Mouse (Mus musculus): ENCODE data around the gene Trappc5. TPM values are rescaled to one million over a fixed set of nuclear protein-coding genes. Genes with fewer than 3 reads are reported as not detected.
A peak's percentile ranks its signal among the peaks of the same experiment; 100 is the strongest.

Gene Trappc5
- 10 to 100 TPM; 20.1 to 20.9 TPM for total RNA-seq (2021)
- long read RNA-seq, experiment 1, full-length matches to known transcripts = 28 of 28 reads
- long read RNA-seq, experiment 1, partial matches to known transcripts = 0 of 28 reads
- long read RNA-seq, experiment 1, other reads (novel, unspliced or antisense) = 0 of 28 reads
- long read RNA-seq, experiment 2, full-length matches to known transcripts = 42 of 43 reads
- long read RNA-seq, experiment 2, partial matches to known transcripts = 0 of 43 reads
- long read RNA-seq, experiment 2, other reads (novel, unspliced or antisense) = 1 of 43 reads

GRCm38 (mm10) chr8:3676131-3676992 lies at the start of gene Trappc5:
Gene Trappc5, plus strand, starts transcription at chr8:3676299.
- peak; percentile 93 for DNase-seq
- intact Hi-C loops (cut with DNase I; ENCODE audit: low total_unique reads) = loop anchor here (10.0 kb wide), 2 partner anchors 52 to 322 kb away; partner anchors contain the start of genes A430078G23Rik, Pcp2, Pet100 and Xab2

DNA sequence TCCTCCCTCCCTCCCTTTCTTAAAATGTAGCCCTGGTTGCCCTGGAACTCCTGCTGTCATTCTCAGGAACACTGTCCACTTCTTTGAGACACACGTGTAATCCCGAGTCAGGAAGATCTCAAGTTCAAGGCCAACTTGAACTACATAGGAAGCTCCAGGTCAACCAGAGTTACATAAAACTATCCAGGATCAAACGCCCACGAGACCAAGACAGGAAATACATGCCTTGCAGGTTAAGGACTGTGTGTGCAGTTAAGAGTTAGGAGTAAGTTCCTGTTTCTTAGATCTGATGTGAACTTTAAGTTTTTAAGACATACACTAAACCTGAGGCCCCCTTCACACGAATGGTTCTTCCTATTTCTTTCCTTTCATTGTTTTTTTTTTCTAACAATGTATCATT lies 49.1 kb upstream of the Trappc5 start:
- intact Hi-C loops (cut with DNase I; ENCODE audit: low total_unique reads) = loop anchor here (10.0 kb wide), 1 partner anchor 48 kb away; the partner anchor contains the start of genes Fcor and Trappc5
- DNase-seq = no peak

DNA sequence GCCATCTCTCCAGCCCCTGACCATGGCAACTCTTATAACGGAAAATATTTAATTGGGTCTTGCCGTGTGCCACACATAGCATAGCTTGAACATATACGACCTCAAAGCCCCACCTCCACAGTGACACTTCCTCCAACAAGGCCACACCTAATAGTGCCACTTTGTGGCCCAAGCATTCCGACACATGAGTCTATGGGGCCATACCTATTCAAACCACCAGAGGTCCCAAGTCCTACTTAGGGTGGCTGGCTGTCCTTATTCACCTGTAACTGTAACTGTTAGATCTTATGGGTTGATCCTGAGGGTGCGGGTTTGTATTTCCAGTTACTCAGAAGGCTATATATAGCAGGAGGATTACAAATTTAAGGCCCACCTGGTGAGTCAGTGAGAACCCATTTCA lies 48.1 kb upstream of the Trappc5 start:
- intact Hi-C loops (cut with DNase I; ENCODE audit: low total_unique reads) = loop anchor here (10.0 kb wide), 1 partner anchor 47 kb away; the partner anchor contains the start of genes Fcor and Trappc5
- no peak for DNase-seq

- intact Hi-C loops (cut with DNase I; ENCODE audit: low total_unique reads) = no loop called here
- no peak for DNase-seq
Measured at GRCm38 (mm10) chr8:3630647-3631477, 45.2 kb upstream of the Trappc5 start, which contains the start of gene Stxbp2. Gene Stxbp2, plus strand, starts transcription at chr8:3630955.

DNA sequence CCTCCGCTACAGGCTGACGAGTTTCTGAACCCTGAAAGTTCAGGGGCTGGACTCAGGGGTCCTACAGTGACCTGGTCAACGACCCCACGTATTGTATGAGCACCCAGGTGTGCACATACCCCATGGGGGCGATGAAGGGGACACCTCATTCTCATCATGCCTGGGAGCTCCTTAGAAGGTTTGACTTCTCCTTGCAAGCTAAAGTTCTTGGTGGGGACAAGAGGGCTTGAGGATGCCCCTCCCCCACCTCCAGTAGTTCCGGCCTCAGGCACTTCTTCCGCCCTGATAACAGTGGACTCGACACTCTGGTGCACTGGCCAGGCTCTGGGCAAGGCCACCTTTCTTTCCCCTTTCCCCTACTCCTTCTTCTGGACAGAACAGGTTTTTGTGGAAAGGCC lies 44.6 kb upstream of the Trappc5 start:
- intact Hi-C loops (cut with DNase I; ENCODE audit: low total_unique reads) = no loop called here
- no peak for DNase-seq

DNA sequence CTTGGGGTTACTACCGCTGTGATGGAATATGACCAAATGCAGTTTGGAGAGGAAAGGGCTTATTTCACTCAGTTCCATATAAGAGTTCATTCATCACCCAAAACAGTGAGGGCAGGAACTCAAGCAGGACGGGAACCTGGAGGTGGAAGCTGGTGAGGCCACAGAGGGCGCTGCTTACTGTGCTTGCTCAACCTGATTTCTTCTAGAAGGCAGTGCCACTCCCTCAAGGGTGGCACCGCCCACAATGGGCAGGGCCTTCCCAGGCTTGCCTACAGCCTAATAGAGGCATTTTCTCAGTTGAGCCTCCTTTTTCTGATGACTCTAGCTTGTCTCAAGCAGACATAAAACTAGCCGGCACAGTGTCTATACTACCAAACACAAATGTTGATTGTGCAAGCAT lies 30.3 kb upstream of the Trappc5 start:
- peak; percentile 29 for DNase-seq
- intact Hi-C loops (cut with DNase I; ENCODE audit: low total_unique reads) = no loop called here

DNA sequence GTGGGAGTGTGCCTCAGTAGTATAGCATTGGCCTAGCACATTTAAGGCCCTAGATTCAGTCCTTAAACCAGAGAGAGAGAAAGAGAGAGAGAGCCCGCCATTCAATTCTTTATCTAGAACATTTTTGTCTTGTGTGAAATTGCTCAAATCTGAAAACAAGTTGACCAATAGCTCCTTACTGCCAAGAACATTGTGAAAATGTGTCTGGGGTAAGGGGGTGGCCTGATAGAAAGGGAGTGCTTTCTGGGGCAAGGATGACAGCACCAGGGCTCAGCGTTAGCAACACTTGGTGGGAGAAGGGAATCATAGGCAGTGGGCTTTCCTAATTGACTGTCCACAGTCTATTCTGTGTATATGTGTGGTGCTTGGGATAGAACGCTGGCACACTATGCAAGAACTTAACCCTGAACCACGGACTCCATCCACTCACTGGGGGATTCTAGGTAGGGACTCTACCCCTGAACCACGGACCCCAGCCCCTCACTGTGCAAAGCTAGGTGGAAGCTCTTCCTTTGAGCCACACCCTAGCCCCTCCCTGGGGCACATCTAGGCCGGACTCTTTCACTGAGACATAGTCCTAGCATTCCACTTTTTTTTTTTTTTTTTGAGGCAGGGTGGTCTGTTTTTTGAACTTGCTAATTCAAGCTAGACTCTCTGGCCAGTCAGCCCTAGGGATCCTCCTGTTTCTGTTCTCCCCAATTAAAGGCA lies 29.1 kb upstream of the Trappc5 start:
- intact Hi-C loops (cut with DNase I; ENCODE audit: low total_unique reads) = no loop called here
- no peak for DNase-seq

DNA sequence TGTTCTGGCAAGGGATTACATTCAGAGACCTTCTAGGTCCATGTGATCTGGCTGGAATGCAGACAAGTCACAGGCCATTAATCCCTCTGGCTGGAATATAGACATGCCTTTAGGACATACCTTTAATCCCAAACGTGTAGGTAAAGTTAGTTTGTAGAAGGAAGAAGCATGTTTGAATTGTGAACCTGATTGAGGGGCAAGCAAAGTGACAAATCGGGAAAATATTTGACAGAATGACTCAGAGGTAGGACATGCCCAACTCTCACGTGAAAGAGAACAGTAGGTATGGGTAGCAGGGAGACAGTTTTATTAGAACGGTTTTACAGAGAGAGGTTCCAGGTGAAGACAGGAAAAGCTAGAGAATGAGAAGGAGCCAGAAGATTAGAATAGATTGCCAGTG lies 28.5 kb upstream of the Trappc5 start:
- intact Hi-C loops (cut with DNase I; ENCODE audit: low total_unique reads) = no loop called here
- DNase-seq = no peak

DNA sequence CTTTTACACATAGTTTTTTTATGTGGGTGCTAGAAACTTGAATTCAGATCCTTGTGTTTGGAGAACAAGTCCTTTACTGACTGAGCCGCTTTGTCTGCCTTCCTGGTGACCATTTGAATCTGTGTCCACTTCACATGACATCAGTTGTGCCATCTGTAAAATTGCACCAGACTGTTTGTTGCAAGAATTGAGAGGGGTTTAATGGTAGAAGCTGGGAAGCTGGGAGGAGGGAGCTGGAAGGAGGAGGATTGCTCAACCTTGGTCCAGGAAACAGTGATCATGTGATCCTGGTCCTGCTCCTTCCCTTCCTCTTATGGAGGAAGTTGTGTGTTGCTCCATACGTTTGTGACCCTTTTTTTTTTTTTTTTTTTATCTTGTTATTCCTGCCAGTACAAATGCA lies 27.8 kb upstream of the Trappc5 start:
- DNase-seq = no peak
- intact Hi-C loops (cut with DNase I; ENCODE audit: low total_unique reads) = no loop called here

DNA sequence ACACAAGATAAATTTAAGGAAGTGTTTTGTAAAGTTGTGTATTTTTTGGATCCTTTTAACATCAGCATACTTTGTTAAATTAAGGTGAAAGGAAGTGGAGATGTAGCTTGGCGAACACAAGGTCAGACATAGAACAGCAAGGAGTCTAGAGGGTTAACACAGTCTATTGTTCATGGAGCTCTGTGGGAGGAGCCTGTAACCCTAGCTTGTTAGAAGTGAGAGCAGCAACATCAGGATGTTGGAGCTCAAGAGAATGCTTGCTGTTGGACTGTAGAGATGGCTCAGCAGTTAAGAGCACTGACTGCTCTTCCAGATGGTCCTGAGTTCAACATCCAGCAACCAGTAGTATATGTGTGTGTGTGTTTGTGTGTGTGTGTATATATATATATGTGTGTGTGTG lies 27.1 kb upstream of the Trappc5 start:
- no peak for DNase-seq
- intact Hi-C loops (cut with DNase I; ENCODE audit: low total_unique reads) = no loop called here

GRCm38 (mm10) chr8:3652845-3653244 lies 23.3 kb upstream of the Trappc5 start:
- no peak for DNase-seq
- intact Hi-C loops (cut with DNase I; ENCODE audit: low total_unique reads) = no loop called here

DNA sequence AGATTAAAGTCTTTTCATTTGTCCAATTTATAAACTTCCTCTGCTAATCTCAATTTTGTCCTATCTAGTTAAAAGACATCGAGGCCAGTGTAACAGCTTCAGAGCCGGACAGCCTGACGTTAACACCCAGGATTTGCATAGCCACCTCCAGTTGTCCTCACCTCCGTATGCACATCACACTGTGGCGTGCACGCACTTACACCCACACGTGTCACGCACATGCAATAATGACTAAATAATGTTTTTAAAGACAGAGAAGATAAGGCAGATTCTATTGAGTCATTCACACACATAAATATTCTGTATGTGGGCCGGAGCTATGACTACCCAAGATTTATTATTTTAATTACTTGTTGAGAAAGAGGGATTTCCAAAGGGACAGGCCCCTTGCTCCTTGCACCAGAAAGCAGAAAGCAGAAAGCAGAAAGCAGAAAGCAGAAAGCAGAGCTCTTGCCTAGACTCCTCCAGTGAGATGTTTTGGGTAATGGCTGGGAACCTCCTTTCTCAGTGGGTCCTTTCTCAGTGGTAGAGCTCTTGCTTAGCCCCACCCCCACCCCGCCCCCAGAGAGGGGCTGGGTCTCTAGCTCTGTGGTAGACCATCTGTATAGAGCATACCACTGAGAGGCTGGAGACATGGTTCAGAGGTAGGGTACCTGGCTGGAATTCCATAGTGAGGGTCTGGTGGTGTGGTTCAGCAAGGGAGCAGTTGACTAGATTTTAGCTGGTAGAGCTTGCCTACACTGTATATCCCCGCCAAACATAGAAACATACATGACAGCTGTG lies 21.2 kb upstream of the Trappc5 start:
- intact Hi-C loops (cut with DNase I; ENCODE audit: low total_unique reads) = no loop called here
- DNase-seq = no peak

DNA sequence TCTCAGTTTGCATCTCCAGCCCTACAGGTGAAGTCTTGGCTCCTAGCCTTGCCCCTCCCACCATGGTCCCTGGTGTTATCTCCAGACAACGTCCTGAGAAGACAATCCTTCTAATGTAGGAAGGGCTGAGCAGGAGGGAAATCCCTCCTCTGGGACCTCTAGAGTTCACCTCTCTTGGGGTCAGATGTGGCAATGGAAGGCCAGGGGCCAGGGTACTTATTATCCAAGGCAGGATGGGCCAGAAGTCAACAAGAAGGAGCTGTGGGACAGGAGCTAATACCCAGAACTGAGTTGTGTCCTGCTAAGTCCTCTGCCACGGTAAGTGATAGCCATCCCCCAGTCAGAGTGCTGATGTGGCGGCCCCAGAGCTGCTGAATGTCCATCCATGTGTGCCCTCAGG lies 20.6 kb upstream of the Trappc5 start, which contains the start of gene Retn:
Retn (plus strand) TSS at position 245 of the 400 bp plus-strand sequence.
- DNase-seq = no peak
- intact Hi-C loops (cut with DNase I; ENCODE audit: low total_unique reads) = no loop called here

- intact Hi-C loops (cut with DNase I; ENCODE audit: low total_unique reads) = no loop called here
Measured at GRCm38 (mm10) chr8:3656725-3657381, 19.2 kb upstream of the Trappc5 start.

GRCm38 (mm10) chr8:3660889-3661288 lies 15.2 kb upstream of the Trappc5 start:
- no peak for DNase-seq
- intact Hi-C loops (cut with DNase I; ENCODE audit: low total_unique reads) = no loop called here

More at GRCm38 (mm10) chr8:3656725-3657381, 19.2 kb upstream of the Trappc5 start:
- DNase-seq = no peak

- no peak for DNase-seq
- intact Hi-C loops (cut with DNase I; ENCODE audit: low total_unique reads) = no loop called here
Measured at GRCm38 (mm10) chr8:3664405-3664804, 11.7 kb upstream of the Trappc5 start.

DNA sequence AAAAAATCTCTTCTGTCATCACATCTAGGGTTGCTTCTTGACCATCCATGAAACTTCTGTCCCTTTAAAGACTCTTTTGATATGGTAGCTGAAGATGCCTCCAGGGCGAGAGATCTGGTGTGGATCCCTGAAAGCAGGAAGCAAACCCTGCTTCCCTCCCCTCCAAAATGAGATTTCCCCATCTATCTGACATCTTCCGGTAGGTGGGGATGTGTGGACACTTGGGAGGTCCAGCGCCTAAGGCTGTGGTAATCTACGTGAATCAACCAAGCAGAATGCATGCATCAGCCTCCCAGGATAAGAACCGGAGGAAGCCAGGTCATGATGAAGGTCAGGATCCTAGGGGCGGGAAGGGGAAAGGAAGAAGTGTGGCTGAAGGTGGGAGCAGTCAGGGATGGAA lies 10.6 kb upstream of the Trappc5 start, which contains the start of gene Mcemp1:
Mcemp1 (plus strand) TSS at position 248 of the 400 bp plus-strand sequence.
- no peak for DNase-seq

GRCm38 (mm10) chr8:3670388-3670787 lies 5.7 kb upstream of the Trappc5 start:
- DNase-seq = no peak
- intact Hi-C loops (cut with DNase I; ENCODE audit: low total_unique reads) = loop anchor here (10.0 kb wide), 2 partner anchors 46 to 316 kb away; partner anchors contain the start of genes A430078G23Rik, Pcp2, Pet100 and Xab2

More for the DNA sequence above, 10.6 kb upstream of the Trappc5 start, which contains the start of gene Mcemp1:
- intact Hi-C loops (cut with DNase I; ENCODE audit: low total_unique reads) = no loop called here

All from gastrocnemius, postnatal 14 days (tissue).